Mouse (Mus musculus) erythroblast, embryonic 14.5 days (primary cell): ENCODE results near the gene Cars2.

Experiments
- GATA1 ChIP-seq: IDR thresholded peaks from 2 replicates; pipeline ENCODE4 v1.6.1; 2012; ENCODE audit warnings: low read length, inconsistent platforms, mixed read lengths
- TAL1 ChIP-seq: IDR thresholded peaks from 3 replicates; pipeline ENCODE4 v1.6.1; 2012; ENCODE audit warnings: low read length, inconsistent platforms, mixed read lengths

DNA sequence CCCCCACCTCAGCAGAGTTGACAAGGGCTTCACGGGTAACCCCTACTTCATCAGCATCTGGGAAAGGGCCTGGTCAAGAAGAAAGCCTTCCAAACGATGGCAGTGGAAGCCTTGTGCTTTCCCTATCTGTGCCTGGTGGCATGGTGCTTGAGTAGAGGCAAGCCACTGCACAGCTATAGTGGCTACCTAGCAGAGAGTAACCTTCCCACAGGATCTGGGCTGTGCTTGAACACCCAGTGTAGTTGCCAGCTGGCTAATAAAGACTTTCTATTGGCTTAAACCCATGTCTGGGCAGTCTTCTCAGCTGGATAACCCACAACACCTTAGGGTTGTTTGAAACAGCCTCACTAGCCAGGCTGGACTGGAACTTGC is 35.8 kb upstream of the Cars2 start:
- TF ChIP-seq TAL1 (no peak), GATA1 (no peak)
